Mouse (Mus musculus) brain, embryonic 14.5 days (tissue): Measurements from ENCODE around the gene Dgkh.

Source experiments
- CTCF ChIP-seq: fragments of 200-500 bp; IDR thresholded peaks from 2 replicates; pipeline ENCODE4 v1.5.1; 2012; ENCODE audit warnings: inconsistent platforms, mild to moderate bottlenecking, moderate library complexity, borderline replicate concordance; ENCODE audit not compliant: insufficient read depth, insufficient read length; ENCODE audit errors: extremely low read depth
- POLR2A ChIP-seq: fragments of 200-500 bp; IDR thresholded peaks from 2 replicates; pipeline ENCODE4 v1.6.1; 2012; ENCODE audit warnings: mild to moderate bottlenecking, inconsistent platforms, borderline replicate concordance; ENCODE audit not compliant: poor library complexity, insufficient read depth, insufficient read length, severe bottlenecking; ENCODE audit errors: extremely low read depth

DNA sequence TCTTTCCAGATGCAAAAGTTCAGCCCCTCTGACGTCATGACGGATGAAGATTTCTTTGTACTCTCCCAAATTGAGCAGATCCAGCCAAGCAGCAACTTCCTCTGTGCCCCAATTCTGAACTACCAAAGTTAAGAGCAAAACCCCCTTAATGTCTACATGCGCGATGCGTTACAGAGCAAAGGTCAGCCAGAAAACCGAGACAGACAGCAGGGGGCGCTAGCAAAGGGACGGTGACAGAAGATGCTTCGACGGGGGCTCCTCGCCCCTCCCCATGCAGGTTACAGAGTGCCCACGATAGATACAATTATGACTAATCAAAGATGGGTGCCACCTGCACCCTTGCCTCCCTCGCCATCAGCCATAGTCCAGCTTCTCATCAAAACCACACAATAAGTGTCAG lies 156.7 kb downstream of the Dgkh start:
- TF ChIP-seq CTCF (no peak), POLR2A (no peak)
